Mouse (Mus musculus): ENCODE results near the gene Cldn22. TPM values are rescaled to one million over a fixed set of nuclear protein-coding genes. Genes with fewer than 3 reads are reported as not detected.
"Not testable (repeated sequence)": the region's sequence is repeated elsewhere in the genome, so short reads cannot be mapped to it uniquely, and the experiment has no call there.

Cldn22 gene
- polyA plus RNA-seq, 1 experiment from 2014 or later, result not detected

DNA sequence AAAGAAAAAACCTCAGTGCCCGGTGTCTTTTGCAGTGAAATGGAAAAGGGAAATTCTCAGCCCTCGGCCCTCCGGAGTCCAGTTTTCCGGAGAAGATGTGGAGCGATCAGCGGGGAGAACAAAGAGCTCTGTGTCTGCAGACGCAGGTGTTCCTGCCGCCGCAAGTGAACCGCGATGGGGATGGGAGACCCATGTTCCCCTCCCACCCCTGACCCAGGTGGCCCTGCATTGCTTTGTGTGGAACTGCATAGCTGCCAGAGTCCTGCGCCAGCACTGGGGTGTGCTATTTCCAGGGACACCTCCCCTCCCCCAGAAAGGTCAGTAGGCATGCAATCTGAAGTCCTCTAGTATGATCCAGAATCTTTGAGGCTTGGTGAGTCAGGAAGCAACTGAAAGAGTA is 13.1 kb upstream of the Cldn22 start:
- Histone ChIP-seq H3K27ac (no peak overlapping the region), H3K36me3 (ENCODE audit: inconsistent target) (no peaks in the 10 kb centered on the region), H3K79me2 (ENCODE audit: inconsistent target) (no peaks in the 10 kb centered on the region), H3K4me3 (ENCODE audit: inconsistent target) (no peak overlapping the region)
- WGBS (ENCODE audit: missing documents), result 98% methylated on average over 11 of the region's 12 CpGs

DNA sequence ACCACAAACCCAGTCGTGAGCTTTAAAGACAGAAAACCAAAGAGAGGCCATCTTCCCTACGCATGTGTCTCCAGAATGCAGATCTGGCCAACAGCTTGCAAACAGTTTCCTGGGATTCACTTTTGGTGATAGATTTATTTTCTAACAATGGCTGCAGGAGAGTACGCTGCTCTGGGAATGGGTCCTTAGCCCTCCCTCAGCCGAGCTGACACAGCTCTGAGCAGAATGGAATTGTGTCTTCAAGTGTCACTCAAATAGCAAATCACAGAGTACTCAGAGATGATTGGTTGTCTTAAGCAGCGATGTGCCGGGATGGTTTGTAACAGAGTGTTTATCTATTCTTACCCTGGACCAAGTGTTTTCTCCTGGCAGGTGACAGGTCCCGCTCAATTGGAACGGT is 5.2 kb upstream of the Cldn22 start:
- no peak overlapping the region for H3K27ac ChIP-seq
- no peaks in the 10 kb centered on the region for H3K36me3 ChIP-seq (ENCODE audit: inconsistent target)
- WGBS (ENCODE audit: missing documents), result 93% methylated on average over 8 of the region's 8 CpGs
- no peaks in the 10 kb centered on the region for H3K79me2 ChIP-seq (ENCODE audit: inconsistent target)
- no peak overlapping the region for H3K4me3 ChIP-seq (ENCODE audit: inconsistent target)

DNA sequence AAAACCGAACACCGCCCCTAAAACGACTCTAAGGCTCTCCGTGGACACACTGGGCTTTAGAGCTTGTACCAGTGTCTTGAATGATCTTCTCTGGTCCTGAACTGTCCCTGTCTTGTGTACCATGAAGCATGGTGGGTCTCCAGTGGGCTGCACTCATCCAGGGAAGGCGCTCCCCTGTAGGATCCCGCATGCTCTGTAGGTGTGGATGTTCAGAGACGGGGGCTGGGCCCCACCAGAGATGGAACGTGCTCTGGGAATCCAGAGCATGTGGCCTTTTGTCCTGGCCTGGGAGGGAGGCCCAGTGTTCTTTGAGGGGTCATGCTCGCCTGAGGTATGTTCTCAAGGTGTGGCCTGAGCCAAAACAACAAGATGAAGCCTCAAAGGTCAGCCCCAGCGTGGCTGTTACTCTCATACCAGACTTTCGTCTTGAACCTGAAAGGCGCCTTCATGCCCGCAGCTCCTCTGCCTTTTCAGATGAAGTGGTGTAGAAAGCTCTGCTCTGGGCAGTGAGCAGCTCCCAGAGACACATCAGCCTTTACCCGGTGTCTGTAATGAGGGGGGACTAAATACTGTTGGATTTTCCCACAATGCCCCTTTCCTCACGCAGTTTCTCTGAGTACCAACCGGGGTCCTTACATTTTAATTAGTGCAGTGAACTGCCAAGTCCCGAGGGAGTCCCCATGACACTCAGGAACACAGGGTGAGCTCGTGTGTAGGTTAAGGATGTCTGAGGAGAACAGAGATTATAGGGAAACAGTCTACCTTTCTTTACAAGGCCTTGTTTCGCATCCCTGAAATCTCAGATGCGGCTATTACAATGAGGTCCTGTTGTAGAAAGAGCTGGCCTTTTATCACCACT is 3.1 kb upstream of the Cldn22 start:
- H3K4me3 ChIP-seq (ENCODE audit: inconsistent target), result no peak overlapping the region
- WGBS (ENCODE audit: missing documents), result 95% methylated on average over 20 of the region's 20 CpGs
- no peaks in the 10 kb centered on the region for H3K79me2 ChIP-seq (ENCODE audit: inconsistent target)
- no peaks in the 10 kb centered on the region for H3K36me3 ChIP-seq (ENCODE audit: inconsistent target)
- no peak overlapping the region for H3K27ac ChIP-seq

DNA sequence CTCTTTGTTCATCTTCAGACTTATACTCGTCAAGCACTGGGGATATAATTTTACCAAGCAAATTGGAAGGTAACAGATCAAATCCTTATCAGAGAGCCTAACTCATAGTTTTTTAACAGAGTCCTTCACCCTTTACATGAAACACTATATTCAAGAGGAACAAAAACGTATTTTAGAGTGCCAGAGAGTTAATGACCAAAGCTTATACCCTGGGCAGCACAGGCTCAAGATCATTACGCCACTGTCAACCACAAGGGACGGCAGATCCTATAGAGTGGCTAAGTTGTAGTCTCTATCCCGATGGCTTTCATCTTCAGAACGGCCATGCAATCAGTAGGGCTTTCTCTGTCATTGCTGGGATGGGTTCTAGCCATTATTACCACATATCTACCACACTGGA is 2.4 kb upstream of the Cldn22 start, which contains the start of gene Cldn24:
Gene Cldn24, plus strand, starts transcription at position 301 of the 400 bp plus-strand sequence.
- H3K27ac ChIP-seq, result no peak within 1 kb of the TSS
- 82% methylated on average over 6 of the region's 6 CpGs for WGBS (ENCODE audit: missing documents)
- H3K79me2 ChIP-seq (ENCODE audit: inconsistent target), result no peaks in the 10 kb centered on the region
- no peaks in the 10 kb centered on the region for H3K36me3 ChIP-seq (ENCODE audit: inconsistent target)
- H3K4me3 ChIP-seq (ENCODE audit: inconsistent target), result no peak within 1 kb of the TSS

DNA sequence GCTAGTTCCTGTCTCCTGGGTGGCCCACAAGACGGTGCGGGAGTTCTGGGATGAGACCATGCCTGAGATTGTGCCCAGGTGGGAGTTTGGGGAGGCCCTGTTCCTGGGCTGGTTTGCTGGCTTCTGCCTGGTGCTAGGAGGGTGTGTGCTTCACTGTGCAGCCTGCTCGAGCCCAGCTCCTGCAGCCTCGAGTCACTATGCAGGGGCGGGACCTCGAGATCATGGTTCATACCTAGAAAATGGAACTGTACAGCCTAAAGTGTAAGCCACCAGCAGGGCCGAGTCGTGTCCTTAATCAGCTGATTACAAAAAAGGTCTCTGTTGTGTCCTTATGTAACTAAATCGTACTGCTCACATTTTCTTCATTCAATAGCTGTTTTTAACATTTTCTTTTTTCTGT is 1.7 kb upstream of the Cldn22 start:
- H3K4me3 ChIP-seq (ENCODE audit: inconsistent target); H3K79me2 ChIP-seq (ENCODE audit: inconsistent target); H3K36me3 ChIP-seq (ENCODE audit: inconsistent target); H3K27ac ChIP-seq: not testable (repeated sequence)
- 70% methylated on average over 7 of the region's 9 CpGs for WGBS (ENCODE audit: missing documents)

DNA sequence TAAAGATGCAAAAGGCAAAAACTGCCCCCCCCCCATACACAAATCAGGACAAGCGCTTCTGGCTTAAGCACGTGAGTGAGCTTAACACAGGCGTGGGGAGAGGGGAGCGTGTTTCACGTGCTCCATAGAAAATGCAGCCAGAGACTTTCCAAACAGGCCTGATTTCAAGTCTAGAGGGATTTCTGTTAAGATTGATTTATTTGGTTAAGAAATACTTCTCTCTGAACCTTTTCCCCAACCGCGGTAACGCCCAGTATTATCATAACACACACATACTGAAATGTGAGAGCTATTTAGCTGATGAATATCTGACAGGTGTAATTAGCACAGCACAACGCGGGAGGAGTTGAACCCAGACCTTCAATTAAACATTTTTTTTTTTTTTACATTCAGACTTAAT is 505 bp upstream of the Cldn22 start:
- Histone ChIP-seq H3K4me3 (ENCODE audit: inconsistent target) (no peak overlapping the region), H3K27ac (no peak overlapping the region)
- 93% methylated on average over 10 of the region's 10 CpGs for WGBS (ENCODE audit: missing documents)

DNA sequence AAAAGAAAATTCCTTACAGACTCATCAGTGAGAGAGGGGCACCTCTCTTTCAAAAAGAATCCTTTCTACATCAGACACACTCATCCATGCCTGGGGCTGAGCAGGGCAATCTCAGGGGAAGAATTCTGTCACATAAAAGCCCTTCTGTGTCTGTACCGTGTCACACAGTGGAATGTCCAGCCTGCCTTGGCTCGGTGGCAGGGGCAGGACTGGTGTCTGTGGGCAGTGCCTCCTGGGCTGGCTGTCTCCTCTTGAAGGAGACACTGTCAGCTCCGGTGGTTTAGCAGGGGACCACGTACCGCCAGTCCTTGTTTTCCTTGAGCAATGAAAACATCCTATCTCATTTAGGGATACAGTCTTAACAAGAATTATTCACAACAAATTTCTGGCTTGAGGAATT is 1.3 kb downstream of the Cldn22 start:
- Histone ChIP-seq H3K79me2 (ENCODE audit: inconsistent target) (no peaks in the 10 kb centered on the region), H3K4me3 (ENCODE audit: inconsistent target) (no peak overlapping the region), H3K27ac (no peak overlapping the region), H3K36me3 (ENCODE audit: inconsistent target) (peaks cover 12% of the 10 kb centered on the region; the same call in 1 of the 2 replicates)
- 96% methylated on average over 5 of the region's 5 CpGs for WGBS (ENCODE audit: missing documents)

More for the DNA sequence above, 505 bp upstream of the Cldn22 start:
- H3K36me3 ChIP-seq (ENCODE audit: inconsistent target), result 0 out of 2 replicates have a peak, but pooled peaks cover 6% of the 10 kb centered on the region
- H3K79me2 ChIP-seq (ENCODE audit: inconsistent target), result no peaks in the 10 kb centered on the region

DNA sequence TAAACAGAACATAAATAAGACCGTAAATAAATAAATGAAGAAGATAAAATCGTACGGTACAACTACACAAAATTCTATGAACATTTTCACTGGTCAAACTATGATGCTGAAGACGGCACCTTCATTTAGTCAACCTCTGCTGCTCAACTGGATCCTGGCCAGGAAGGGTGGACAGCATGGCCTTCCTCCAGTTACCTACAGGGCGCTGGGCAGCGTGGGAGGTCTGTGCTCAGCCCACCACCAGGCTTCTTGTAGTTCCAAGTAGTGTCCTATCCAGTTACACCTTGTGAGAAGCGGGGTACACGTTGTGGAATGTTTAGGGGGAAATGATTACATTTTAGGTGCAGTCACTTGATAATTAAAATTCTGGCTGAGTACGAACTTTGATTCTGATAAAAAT is 2.6 kb downstream of the Cldn22 start:
- 94% methylated on average over 9 of the region's 9 CpGs for WGBS (ENCODE audit: missing documents)
- peaks cover 22% of the 10 kb centered on the region for H3K36me3 ChIP-seq (ENCODE audit: inconsistent target)
- H3K79me2 ChIP-seq (ENCODE audit: inconsistent target), result no peaks in the 10 kb centered on the region
- H3K4me3 ChIP-seq (ENCODE audit: inconsistent target), result no peak overlapping the region
- H3K27ac ChIP-seq, result no peak overlapping the region

DNA sequence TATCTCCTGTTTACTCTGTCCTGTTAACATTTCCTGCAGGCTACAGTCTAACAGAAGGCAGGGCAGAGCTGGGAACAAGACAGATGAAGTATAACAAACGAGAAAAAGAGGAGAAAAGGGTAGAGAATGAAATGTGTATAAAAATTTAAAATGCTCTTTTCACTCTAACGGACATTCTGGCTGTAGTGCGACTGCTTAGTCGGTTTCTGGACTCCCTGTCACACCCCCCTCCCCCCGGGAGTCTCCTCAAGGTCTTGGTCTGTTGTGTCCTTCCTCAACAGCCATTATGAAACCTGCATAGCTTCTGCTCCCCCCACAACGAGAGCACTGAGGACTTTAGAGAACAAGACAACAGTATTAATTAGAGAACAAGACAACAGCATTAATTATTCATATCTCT is 8.3 kb downstream of the Cldn22 start:
- no peak overlapping the region for H3K27ac ChIP-seq
- no peak overlapping the region for H3K4me3 ChIP-seq (ENCODE audit: inconsistent target)
- no peaks in the 10 kb centered on the region for H3K79me2 ChIP-seq (ENCODE audit: inconsistent target)
- peaks cover 22% of the 10 kb centered on the region for H3K36me3 ChIP-seq (ENCODE audit: inconsistent target)
- 88% methylated on average over 6 of the region's 6 CpGs for WGBS (ENCODE audit: missing documents)

DNA sequence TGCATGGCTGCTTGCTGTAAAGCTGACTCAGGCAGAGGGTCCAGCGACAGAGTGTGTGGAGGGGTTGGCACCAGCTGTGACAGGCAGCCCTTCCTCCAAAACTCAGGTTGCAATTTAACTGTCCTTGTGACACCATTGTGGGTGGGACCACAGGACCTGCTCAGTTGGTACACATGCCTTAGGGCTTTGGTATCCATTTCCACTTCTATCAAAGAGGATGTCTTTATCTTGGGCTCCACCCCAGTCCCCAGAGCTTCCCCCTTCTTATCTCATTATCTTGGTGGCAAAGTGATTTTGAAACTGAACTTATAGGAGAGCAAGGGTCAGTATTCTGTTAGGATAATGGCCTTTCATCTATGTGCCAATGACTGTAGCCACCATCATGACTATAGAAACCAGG is 9.7 kb downstream of the Cldn22 start:
- Histone ChIP-seq H3K4me3 (ENCODE audit: inconsistent target) (no peak overlapping the region), H3K36me3 (ENCODE audit: inconsistent target) (peaks cover 16% of the 10 kb centered on the region), H3K79me2 (ENCODE audit: inconsistent target) (no peaks in the 10 kb centered on the region), H3K27ac (no peak overlapping the region)
- 78% methylated on average over 1 of the region's 1 CpGs for WGBS (ENCODE audit: missing documents)

DNA sequence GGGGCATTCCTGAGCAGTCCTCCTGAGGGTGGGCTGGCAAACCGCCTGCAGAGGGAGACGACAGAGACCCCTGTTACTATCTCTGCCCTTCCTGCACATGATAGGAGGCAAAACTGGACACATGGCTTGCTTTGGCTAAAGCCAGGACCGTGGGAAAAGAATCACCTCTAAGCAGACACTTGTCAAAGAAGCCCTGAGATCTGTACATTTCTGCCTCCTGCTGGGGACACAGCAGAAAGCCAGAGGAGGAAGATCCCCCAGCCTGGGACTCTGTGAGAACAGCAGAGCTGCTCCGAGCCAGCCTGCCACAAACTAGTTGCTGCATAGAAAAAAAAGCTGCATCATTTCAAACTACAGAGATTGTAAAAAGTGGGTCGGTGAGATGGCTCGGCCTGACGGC is 18.8 kb downstream of the Cldn22 start:
- H3K79me2 ChIP-seq (ENCODE audit: inconsistent target), result no peaks in the 10 kb centered on the region
- no peak overlapping the region for H3K4me3 ChIP-seq (ENCODE audit: inconsistent target)
- peaks cover 21% of the 10 kb centered on the region for H3K36me3 ChIP-seq (ENCODE audit: inconsistent target)
- no peak overlapping the region for H3K27ac ChIP-seq
- 97% methylated on average over 7 of the region's 7 CpGs for WGBS (ENCODE audit: missing documents)

DNA sequence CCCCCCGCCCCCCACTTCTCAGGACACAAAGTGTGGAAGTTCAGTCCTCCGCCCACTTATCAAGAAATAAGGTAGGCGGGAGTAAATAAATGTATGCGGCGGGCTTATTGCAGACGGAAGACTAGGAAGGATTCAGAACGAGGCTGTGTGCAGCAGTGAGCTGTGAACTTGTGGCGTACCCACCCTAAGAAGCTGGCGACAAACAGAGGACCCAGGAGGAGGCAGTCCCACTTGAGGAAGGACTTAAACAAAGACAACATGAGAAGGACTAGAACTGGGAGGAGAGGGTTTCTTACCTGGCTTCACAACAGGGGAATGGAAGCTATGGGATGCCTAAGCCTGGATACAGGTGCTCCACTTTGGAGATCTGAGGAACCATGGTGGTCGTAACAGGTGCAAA is 19.4 kb downstream of the Cldn22 start:
- no peaks in the 10 kb centered on the region for H3K79me2 ChIP-seq (ENCODE audit: inconsistent target)
- no peak overlapping the region for H3K4me3 ChIP-seq (ENCODE audit: inconsistent target)
- H3K27ac ChIP-seq, result no peak overlapping the region
- WGBS (ENCODE audit: missing documents), result 96% methylated on average over 10 of the region's 10 CpGs
- H3K36me3 ChIP-seq (ENCODE audit: inconsistent target), result peaks cover 25% of the 10 kb centered on the region

DNA sequence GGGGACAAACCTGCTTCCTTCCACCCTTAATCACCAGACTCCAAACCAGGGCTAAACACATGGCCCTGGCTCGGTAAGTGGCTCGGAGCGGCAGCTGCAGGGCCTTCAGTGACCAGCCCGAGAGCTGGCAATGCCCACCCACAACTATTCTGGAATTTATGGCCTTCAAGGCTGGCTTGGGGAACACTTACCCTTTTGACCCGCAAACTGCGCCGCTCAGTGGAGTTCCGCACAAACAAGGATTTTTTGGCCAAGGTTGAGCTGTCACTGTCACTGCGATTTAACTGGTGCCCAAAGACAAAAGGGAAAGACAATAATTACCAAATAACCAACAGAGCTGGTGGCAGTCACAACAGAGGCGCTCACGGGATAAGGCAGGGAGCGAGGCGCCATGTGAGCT is 21.7 kb downstream of the Cldn22 start:
- Histone ChIP-seq H3K4me3 (ENCODE audit: inconsistent target) (no peak overlapping the region), H3K79me2 (ENCODE audit: inconsistent target) (no peaks in the 10 kb centered on the region), H3K27ac (no peak overlapping the region), H3K36me3 (ENCODE audit: inconsistent target) (peaks cover 28% of the 10 kb centered on the region)
- 95% methylated on average over 13 of the region's 13 CpGs for WGBS (ENCODE audit: missing documents)

DNA sequence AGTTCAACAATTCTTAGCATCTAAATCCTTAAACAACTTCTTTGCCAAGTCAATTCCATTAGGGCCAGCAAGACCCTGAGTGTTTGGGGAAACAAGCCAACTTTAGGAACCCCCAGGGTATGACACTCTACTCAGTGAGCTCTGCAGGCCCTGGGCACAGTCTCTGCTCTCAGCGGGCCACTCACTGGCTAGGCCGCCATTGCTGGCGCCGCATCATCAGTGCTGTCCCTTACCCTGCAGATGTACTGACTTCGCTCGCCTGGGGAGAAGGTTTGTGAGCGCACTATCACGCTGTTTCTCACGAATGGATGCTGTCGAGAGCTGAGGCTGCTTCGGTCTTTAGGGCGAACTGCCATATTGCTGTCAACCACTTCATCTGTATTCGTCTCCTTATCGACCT is 22.9 kb downstream of the Cldn22 start:
- 97% methylated on average over 14 of the region's 14 CpGs for WGBS (ENCODE audit: missing documents)
- H3K36me3 ChIP-seq (ENCODE audit: inconsistent target), result peaks cover 24% of the 10 kb centered on the region
- no peak overlapping the region for H3K27ac ChIP-seq
- H3K79me2 ChIP-seq (ENCODE audit: inconsistent target), result no peaks in the 10 kb centered on the region
- H3K4me3 ChIP-seq (ENCODE audit: inconsistent target), result no peak overlapping the region

DNA sequence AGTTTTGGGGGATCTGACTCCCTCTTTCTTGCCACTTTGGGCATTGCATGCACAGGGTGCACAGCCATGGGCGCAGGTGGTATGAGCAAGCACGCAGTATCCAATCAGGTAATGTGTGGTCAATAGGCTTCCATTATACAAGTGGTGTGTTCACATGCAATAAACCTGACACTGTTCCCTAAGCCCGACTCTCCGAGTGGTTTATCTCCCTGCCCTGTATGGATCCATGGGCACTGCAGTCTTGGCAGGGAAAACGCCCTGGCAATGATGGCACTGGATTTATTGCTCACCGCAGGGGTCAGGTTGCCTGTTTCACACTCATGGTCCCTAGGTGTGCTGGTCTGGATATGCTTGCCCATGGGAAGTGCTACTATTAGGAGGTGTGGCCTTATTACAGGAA is 23.6 kb downstream of the Cldn22 start:
- Histone ChIP-seq H3K36me3 (ENCODE audit: inconsistent target) (peaks cover 24% of the 10 kb centered on the region), H3K4me3 (ENCODE audit: inconsistent target) (no peak overlapping the region), H3K27ac (no peak overlapping the region), H3K79me2 (ENCODE audit: inconsistent target) (no peaks in the 10 kb centered on the region)
- 96% methylated on average over 6 of the region's 6 CpGs for WGBS (ENCODE audit: missing documents)

DNA sequence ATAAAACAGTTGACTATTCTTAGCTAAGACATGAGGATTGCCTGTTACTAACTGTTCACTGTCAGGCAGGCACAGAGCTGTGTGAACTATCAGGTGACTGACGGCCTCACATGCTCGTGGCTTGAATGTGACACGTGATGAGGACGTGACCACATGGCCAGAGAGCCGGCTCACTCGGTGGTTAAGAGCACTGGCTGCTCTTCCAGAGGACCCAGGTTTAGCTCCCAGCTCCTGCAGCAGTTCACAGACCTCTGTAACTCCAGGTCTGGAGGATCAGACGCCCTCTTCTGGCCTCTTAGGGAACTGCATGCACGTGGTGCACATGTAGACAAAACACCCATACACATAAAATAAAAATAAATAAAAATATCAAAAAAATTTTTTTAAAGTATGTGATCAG is 25.6 kb downstream of the Cldn22 start:
- Histone ChIP-seq H3K79me2 (ENCODE audit: inconsistent target) (no peaks in the 10 kb centered on the region), H3K4me3 (ENCODE audit: inconsistent target) (no peak overlapping the region), H3K27ac (no peak overlapping the region), H3K36me3 (ENCODE audit: inconsistent target) (peaks cover 23% of the 10 kb centered on the region)
- WGBS (ENCODE audit: missing documents), result 79% methylated on average over 8 of the region's 8 CpGs
